Mouse (Mus musculus): ENCODE measurements around the gene Gm21915.

- TF ChIP-seq CTCF (IDR thresholded peaks at IDR 0.05; ENCODE audit: low read depth) (no peak), EP300 (optimal IDR thresholded peaks at IDR 0.05) (no peak)
Measured at GRCm38 (mm10) chr9:40685801-40686420, 15.5 kb downstream of the Gm21915 start, which contains the start of gene Clmp.
